Mouse (Mus musculus) kidney, postnatal 36 days (tissue): ENCODE results near the gene Hpgd.
"Not testable (repeated sequence)": the region's sequence is repeated elsewhere in the genome, so short reads cannot be mapped to it uniquely, and the experiment has no call there.

Experiments
- DNase-seq, 2 experiments: peaks; one replicate each; pipeline ENCODE4 v3.0.0; 2021 to 2022; ENCODE audit warnings: mixed read lengths in 2 of 2

Hpgd gene

DNA sequence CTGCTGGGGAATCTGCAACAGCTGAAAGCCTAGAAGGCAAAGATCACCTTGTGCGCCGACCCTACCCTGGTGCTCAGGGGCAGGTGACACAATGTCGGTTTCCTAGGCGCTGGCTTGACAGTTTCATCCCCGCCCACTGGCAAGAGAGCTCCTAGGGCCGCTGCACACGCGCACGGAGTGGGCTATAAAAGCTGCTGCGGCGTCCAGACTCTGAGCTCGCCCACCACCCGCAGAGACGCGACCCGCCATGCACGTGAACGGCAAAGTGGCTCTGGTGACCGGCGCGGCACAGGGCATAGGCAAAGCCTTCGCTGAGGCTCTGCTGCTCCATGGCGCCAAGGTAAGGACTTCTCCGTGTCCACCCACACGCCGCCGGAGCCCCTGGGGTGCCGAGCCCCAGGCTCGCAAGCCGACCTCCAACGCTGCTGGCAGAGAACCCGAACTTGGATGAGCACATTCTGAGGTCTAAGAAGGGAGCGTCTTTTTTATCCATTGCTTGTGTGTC is at the start of gene Hpgd:
Gene Hpgd (plus strand): TSS at position 213 of the 505 bp plus-strand sequence.
- DNase-seq: peak; percentile 53 to 71

DNA sequence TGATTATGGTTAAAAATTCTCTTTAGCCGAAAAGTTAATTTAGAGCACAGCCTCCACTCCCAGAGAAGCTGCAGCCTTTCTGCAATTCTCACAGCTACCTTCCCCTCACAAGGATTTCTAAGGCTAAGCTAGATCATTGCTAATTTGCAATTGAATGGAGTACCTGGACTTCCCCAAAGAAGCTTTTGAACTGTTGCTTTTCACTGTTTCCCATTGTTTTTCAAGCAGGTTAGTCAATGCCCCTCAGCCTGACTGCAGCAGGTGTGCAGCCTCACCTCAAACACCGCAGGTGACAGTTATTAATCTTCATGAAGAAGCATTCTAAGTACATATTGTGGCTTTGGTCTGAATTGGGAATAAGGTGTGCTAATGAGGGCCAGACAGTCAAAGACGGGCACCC is 42.7 kb upstream of the Hpgd start:
- DNase-seq: not testable (repeated sequence)

DNA sequence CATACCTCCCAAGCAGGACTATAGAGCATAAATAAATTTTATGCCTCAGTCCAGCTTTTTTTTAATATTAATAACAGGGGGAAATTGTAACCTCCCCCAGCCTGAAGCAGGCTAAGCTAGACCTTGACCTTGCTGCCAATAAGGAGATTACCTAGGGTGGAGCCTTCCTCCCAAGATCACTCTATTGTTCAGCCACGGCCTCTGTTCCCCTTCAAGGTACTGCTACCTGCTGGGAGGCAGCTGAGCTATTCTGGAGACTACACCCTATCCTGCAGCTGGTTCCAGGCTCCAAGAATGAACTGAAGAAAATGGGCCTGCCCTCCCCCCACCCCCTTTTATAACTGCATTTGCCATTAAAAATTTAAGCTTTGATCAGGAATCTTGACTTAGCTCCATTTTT is 42.1 kb upstream of the Hpgd start:
- no peak for DNase-seq

DNA sequence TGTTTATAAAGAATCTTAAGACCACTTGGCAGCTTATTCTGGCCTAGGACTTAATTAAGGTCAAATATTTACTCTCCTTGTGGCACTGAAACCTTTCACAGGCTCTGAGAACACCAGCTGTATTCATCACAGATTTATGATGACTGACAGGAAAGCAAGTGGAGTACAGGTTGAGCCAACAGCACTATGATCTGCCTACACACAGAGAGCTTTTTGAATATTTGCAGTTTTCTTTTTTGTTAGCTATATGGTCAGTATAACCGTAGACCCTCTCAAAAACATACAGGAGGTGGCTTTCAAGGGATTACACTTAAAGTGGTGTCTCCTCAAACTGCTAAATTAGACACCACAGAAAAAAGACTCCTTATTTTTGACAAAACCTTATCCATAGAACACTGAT is 33.2 kb upstream of the Hpgd start:
- DNase-seq: no peak

DNA sequence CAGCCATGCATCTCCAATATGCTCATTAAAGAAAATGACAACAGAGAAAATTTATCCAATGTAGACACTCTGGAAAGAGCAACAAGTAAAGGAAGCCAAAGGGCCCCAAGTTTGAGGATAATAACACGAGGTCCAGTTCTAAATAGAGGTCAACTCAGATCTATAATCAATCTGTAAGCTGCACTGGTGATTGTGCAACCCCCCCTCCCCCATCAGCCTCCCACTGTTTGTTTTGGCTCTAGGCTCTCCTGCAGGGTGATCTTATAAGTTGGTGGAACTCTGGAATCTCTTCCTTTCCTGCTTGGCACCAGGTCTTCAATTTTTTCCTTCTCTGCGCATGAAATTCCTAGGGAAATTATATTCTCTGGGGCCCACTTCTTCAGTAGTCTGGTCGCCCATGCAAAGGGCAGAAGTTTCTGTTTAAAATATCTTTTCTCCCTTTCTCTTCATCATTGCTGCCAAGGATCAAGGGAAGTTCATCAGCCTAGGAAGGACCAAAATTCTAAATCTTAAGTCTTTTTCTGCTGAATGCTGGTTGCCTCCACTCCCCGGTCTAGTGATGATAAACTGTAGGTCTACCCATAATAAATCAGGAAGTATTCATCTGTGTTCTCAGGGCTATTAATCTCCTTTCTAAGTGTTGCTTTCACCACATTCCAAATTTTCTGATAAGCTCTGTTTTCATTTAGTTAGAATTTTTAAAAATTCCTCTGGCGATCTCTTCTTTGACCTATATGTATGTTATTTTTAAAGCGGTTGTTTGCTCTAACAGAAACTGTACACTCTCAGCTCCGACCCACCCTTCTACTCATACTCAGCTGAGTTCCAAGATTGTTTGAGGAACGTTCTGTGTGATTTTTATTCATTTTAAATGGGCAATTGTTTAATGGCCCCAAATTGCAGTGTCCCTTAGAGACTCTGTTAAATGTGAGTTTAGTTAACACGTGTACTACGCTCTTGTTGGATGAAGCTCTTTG is 24.4 kb upstream of the Hpgd start:
- peak; percentile 39 to 47 for DNase-seq

DNA sequence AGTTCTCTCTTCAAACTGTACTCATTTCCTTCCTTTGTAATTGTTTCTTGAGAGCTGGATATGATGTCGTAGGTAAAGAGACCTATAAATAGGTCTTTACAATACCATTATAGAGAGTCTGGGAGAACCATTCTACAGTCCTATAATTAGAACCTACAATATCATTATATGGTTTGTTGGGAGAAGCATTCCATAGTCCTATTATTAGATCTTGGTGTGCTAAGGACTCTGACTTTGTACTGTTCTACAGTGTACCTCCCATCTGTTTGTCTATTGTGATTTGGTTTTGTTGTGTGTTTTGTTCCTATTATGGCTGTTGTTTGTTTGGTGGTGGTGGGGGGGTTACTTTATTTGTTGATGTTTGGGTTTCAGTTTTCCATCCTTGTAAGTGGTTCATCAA is 21.5 kb upstream of the Hpgd start:
- no peak for DNase-seq

DNA sequence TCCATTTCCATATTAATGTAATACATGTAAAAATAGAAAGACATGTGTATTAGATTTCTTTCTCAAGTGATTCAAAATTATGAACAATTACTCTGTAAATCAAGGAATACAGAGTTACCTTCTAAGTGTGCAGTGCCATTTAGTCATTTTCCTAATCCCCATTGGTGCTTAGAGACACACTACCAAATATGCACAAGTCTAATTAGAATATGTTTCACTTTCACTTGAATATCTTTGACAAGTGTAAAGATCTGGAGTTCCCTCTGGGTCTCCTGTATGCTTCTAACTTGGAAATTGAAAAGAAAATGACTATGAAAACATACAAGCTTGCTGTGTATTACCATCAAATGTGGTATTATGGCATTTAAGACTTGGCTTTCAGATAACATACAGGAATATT is 19.1 kb upstream of the Hpgd start:
- DNase-seq: no peak

DNA sequence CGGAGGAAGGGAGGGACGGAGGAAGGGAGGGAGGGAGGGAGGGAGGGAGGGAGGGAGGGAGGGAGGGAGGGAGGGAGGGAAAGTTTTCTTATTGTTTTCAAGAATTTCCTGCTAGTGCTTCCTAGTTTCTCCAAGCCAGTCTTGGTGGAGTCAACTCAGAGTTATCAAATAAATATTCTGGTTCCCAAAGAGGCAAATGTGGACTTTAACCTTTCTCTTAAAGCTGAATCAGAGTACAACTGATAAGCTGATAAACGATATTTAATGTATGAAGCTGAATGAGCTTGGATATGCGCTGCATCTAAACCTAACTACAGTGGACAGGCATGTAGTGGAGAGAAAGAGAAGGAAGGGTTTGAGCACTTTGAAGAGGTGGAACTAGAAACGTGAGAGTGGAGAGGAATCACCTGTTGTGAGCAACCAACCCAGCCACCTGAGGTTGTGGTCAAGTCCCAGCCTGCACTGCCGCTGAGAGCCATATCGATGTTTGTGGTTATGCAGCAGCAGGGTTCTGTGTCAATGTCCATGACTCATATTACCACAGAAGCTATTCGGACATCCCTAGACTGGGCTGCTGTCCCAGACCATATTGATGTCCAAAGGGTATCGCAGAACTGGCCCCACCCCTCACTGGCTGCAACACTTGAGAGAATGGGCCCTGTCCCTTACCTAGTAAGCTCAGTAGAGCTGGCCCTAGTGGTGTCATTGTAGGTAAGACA is 16.4 kb upstream of the Hpgd start:
- no peak for DNase-seq

DNA sequence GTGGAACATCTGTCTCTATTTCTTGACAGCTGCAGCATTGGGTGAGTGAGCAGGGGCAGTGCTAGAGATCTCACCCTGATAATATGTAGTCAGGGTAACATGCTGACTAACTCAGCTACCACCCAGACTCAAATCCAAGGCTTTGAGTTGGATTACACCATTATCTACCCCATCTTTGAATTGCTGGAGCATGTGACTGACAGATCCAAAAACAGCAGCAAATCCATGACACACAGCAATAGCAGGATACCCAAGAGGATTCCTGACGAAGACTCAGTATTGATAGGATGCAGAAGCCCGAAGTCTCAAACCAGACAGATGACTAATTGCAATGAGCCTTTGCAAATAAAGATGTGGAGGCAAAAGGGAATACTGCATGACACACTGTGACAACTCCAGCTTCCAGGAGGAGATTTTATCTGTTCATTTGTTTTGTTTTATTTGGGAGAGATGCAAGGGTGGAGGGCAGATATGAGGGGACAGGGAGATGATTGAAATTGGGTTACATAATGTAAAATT is 15.8 kb upstream of the Hpgd start:
- no peak for DNase-seq

DNA sequence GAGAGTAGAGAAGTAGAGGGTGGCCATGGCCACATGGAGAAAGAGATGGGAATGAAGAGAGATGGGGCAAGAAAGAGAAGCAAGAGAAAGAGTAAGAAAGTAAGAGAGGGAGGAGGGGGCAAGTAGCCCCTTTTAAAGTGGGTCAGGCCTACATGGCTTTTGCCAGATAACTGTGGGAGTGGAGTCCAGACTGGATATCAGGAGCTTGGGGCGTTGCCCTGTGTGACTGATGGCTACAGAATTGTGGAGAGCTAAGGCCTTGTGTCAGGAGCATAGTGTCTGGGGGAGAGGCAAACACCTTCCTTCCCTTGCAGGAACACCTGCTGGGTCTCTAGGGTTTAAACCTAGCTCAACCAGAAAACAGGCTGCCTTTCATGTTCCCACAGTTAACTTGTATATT is 10.4 kb upstream of the Hpgd start:
- no peak for DNase-seq

DNA sequence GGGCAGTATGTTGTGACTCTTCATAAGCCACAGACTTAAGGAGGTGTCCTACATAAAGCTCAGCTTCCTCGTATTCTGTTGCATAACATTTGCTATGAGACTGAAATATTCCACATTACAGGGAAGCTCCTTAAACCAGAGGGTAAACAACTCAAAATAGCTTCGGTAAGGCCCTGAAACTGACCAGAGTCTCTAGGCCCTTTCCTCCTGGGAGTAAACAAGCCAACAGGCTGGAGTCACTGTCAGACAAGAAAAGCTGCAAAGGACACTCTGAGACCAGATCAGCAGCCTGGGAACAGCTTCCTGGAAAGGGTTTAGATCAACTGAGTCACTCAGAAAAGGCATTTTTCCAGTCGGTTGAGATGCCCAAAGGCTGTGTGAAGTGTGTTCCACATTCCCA is 9.4 kb upstream of the Hpgd start:
- DNase-seq: peak in 1 of 2 experiments; percentile 29

DNA sequence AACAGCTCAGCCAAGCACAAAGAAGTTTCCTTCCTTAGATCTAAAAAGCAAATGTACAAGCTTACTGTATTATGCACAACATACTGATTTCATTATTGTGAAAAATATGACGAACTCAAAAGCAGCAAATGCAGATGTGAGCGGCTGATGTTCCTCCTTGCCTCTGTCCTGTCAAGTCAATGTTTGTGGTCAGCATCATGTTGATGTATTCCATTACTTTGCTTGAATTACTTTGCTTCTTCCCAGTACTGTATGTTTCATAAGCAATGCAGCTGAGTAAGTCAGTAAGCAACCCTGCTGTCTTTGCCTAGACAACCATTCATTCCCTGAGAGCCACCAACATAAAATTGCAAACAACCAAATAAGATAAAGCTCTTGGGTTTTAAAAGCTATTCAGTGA is 7.7 kb upstream of the Hpgd start:
- no peak for DNase-seq

DNA sequence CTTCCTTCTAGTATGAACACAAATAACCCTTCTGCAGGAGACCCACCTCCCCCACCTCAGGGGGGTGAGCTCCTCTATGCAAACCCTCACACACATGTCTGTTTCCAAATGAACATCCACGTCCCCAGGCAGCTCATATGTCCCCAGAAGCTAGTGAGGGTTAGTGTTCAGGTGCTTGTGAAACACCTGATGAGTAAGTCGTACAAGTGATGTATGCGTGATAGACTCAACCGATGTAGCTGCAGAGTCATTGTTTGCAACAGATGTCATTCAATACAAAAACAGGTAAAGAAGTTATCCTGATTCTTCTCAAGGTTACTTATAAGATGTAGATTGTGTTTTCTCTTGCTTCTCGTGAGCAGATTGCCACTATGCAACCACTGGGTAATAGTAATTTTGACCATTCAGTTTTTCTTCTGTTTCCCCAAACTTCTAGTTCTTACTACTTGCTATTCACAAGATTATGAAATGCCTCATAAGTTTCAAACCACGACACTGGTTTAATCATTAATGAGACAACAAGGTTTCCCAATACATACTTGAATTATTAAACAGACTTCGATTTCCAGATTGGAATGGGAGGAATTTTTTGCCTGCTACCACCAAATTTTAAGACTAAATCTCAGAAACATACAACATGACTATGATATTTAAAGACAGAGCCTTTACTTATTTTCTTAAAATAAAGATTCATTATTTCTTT is 6.9 kb upstream of the Hpgd start:
- no peak for DNase-seq

DNA sequence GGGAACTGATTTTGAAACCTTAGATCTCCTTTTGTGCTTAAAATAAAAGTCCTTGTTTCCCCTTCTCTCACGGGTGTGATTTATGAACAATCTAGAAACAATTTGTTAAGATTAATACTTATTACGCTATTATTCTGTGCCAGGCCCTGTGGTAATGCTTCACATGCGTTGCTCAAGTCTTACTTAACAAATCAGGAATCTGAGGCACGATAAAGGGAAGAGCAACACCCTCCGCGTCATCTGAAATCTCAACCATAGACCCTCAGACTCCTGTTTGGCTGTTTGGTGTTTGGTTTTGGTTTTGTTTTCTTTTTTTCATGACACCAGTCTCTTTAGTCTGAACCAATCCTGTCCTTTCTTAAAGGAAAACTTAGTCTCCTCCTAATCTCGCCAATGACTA is 2.1 kb upstream of the Hpgd start:
- no peak for DNase-seq

DNA sequence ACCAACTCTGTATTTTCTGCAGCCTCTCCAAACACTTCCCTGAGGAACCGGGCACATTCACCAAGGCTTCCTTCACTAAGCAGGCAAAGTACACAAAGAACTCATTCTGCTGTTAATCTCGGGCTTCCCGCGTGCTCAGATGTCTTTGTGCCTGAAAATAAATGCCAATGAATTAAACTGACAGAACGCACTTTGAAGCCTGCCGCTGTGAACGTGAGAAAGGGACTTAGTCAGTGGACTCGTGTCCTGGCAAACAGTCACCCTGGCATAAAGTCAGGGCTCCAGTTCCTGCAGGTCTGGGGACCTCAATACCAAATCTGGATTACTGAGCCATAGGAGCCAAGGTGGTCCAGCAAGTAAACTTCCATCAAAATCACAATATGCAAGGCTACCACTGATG is 905 bp upstream of the Hpgd start:
- DNase-seq: peak in 1 of 2 experiments; percentile 49

DNA sequence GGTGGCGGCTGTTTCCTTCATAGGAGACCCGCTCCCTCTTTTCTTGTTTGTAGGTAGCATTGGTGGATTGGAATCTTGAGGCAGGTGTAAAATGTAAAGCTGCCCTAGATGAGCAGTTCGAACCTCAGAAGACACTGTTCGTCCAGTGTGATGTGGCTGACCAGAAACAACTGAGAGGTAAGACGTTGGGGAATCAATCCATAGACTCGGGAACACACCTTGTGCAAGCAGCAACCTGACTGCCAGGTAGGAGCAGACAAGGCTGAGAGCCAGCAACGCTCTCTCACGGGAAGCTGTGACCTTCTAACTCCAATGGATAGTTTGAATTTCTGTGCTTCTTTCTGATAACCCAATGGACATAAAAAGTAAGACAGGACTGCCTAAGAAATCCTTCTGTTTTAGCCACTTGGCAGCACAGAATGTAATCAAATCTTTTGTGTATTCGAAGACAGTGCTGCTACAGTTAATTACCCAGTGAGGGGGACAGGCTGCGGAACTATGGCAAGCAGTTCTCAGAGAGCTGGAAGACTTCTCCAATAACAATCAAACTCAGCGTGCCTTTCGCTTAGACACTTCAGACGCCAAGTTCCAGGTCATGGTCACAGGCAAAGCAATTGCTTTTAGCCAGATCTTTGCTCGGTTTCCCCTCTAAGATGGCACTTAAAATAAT is 636 bp downstream of the Hpgd start:
- DNase-seq: no peak

DNA sequence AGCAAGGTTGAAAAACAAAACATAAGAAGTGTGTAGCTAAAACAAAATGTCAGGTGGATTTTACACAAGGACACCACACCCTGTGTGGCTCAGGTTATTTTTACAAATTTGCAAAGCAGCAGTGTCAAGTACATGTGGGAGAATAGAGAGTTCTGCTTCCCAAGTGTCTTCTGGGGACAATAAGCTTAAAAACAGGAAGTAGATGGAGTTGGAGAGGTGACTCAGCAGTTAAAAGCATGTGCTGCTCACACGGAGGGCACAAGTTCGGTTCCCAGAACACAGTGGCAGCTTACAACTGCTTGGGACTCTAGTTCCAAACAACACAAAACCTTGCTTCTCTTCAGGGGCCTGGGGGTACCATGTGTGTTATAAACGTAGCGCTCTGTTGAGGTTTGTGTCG is 5.0 kb downstream of the Hpgd start:
- DNase-seq: no peak

DNA sequence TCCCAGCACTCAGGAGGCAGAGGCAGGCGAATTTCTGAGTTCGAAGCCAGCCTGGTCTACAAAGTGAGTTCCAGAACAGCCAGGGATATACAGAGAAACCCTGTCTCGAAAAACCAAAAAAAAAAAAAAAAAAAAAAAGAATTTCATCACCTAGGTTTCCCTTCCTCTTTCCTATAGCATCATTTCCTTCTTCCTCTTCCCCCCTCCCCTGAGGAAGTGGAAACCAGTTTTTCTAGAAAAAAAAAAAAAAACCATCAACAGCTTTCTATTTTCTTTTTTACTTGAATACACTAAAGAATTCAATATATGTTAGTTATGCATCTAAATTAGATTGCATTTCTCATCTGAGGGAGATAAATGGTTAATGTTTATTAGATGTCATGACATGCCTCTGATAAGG is 6.9 kb downstream of the Hpgd start:
- not testable (repeated sequence) for DNase-seq

DNA sequence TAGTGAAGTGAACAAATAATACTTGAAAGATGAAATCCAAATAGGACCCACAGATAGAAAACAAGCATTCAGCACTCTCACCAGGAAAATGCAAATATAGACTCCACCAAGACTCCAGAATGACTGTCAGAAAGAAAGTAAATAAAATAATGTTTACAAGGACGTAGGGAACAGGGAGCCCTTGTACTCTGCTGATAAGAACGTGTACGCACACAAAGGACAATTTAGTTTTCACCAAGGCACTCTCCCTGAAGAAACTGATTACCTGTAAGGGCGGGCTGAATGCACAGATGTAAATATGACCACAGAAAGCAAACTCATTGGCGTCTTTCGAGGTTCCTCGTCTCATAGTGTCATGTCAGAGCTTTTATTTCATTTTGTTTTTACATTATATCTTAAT is 10.2 kb downstream of the Hpgd start:
- no peak for DNase-seq

DNA sequence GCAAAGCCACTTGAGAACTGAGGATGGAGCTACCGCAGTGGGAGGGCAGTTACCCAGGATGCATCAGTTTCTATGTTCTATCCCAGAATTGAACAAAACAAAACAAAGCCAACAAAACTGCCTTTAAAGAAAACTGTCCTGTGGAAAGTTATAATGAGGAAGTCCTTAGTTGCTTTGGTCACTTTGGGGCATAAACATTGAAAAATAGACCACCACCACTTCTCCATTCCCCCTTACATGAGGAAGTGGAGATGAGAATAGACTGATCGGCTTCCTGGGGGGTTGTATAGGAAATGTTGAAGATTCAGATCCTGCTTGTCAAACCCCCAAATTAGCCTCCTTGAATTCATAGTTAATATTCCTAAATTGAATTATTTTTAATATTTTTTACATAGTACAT is 19.2 kb downstream of the Hpgd start:
- DNase-seq: no peak

DNA sequence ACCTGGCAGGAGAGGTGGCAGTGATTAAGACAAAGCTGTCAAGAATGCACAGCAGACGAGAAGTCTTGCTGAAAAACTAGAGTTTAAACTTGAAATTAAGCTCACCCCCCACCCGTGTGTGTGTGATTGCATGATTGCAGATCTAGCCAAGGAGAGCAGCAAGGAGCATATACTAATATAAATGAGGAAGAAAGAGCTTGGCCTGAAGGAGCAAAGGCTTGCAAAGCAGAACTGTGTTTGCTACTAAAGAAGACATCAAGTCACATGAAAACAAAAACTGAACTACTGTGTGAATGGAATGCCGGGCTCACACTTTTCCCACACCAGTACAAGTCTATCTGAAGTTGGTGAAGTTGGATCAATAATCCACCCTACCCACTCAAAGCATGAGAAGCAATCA is 20.8 kb downstream of the Hpgd start:
- DNase-seq: no peak

DNA sequence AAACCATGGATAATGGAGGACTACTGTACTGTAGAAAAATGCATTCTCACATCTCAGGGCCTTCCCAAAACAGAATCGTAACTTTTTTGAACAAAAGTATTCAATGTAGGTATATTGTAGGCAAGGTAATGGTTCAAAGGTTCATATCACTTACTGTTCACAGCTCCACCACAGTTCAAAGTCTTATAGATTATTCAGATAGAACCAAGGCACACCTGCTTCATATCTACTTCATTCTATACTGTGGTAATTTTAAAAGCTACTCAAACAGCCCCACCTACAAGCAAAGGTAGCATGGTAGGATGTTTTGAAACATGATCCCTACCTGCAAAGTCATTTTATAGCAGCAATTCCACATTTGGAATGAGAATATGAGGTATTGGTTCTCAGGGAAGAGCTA is 28.9 kb downstream of the Hpgd start:
- no peak for DNase-seq
